Mouse (Mus musculus) forebrain, embryonic 13.5 days (tissue): ENCODE measurements at regions not wholly inside any gene's neighbourhood (a gene's known extent, or its start where the extent isn't known, plus 50 kb on each side); places are given as distances from the start of the nearest gene placed in this dataset.

Experiments used
- ATAC-seq: fragments of 200-750 bp; cut with Nextera tagmentation; 2 replicates; pipeline ENCODE4 v1.8.0; 2017
- H3K27ac ChIP-seq: fragments of 300-500 bp; sonication (generic); 2 replicates; pipeline ENCODE4 v1.5.1; 2015; ENCODE audit warnings: inconsistent platforms, mild to moderate bottlenecking, moderate library complexity
- H3K27me3 ChIP-seq: fragments of 300-500 bp; sonication (generic); 2 replicates; pipeline ENCODE4 v1.6.1; 2015; ENCODE audit warnings: mild to moderate bottlenecking, inconsistent platforms
- H3K36me3 ChIP-seq: fragments of 300-500 bp; sonication (generic); 2 replicates; pipeline ENCODE4 v1.6.1; 2015; ENCODE audit warnings: mild to moderate bottlenecking, inconsistent platforms; ENCODE audit not compliant: poor library complexity, severe bottlenecking
- H3K4me1 ChIP-seq: fragments of 300-500 bp; sonication (generic); 2 replicates; pipeline ENCODE4 v1.6.1; 2015; ENCODE audit warnings: inconsistent platforms
- H3K4me2 ChIP-seq: fragments of 300-500 bp; sonication (generic); 2 replicates; pipeline ENCODE4 v1.6.1; 2015; ENCODE audit warnings: inconsistent platforms, mild to moderate bottlenecking, moderate library complexity
- H3K4me3 ChIP-seq: fragments of 300-500 bp; sonication (generic); 2 replicates; pipeline ENCODE4 v1.5.1; 2015; ENCODE audit warnings: mild to moderate bottlenecking, inconsistent platforms
- H3K9ac ChIP-seq: fragments of 300-500 bp; sonication (generic); 2 replicates; pipeline ENCODE4 v1.6.1; 2015; ENCODE audit warnings: mild to moderate bottlenecking, inconsistent platforms
- H3K9me3 ChIP-seq: fragments of 300-500 bp; sonication (generic); replicated peaks from 2 replicates; pipeline ENCODE4 v1.6.1; 2016; ENCODE audit warnings: inconsistent platforms
- WGBS: fragments of 180-500 bp; shearing (Covaris S2); methylation state at CpG from one replicate; pipeline ENCODE4 v1.1.7; 2015; 5-methylcytosine and 5-hydroxymethylcytosine counted together

- peaks cover 5% of the 10 kb centered on the region; the same call in 1 of the 2 replicates for H3K4me1 ChIP-seq
- H3K36me3 ChIP-seq, result no peaks in the 10 kb centered on the region
- no peaks in the 10 kb centered on the region for H3K27me3 ChIP-seq
- no peak overlapping the region for H3K27ac ChIP-seq
- 40% methylated on average over 2 of the region's 2 CpGs for WGBS
- peak; percentile 38; the same call in 1 of the 2 replicates for ATAC-seq
- no peak overlapping the region for H3K4me2 ChIP-seq
- no peak overlapping the region for H3K9ac ChIP-seq
- H3K9me3 ChIP-seq, result no peaks in the 10 kb centered on the region
- H3K4me3 ChIP-seq, result no peak overlapping the region
These were observed 70.7 kb upstream of the Myo3a start for GRCm38 (mm10) chr2:22156576-22156975.

GRCm38 (mm10) chr2:22165443-22165842 is 61.9 kb upstream of the Myo3a start:
- H3K4me2 ChIP-seq, result no peak overlapping the region
- H3K36me3 ChIP-seq, result no peaks in the 10 kb centered on the region
- H3K27me3 ChIP-seq, result no peaks in the 10 kb centered on the region
- no peak overlapping the region for H3K4me3 ChIP-seq
- H3K9me3 ChIP-seq, result no peaks in the 10 kb centered on the region
- no peak for ATAC-seq
- H3K4me1 ChIP-seq, result no peaks in the 10 kb centered on the region
- no peak overlapping the region for H3K9ac ChIP-seq
- WGBS, result 92% methylated on average over 5 of the region's 5 CpGs
- no peak overlapping the region for H3K27ac ChIP-seq

- Histone ChIP-seq H3K4me2 (no peak overlapping the region), H3K4me3 (no peak overlapping the region), H3K9me3 (no peaks in the 10 kb centered on the region), H3K4me1 (no peaks in the 10 kb centered on the region), H3K36me3 (no peaks in the 10 kb centered on the region), H3K27me3 (no peaks in the 10 kb centered on the region), H3K27ac (no peak overlapping the region), H3K9ac (no peak overlapping the region)
- no peak; the same call in 1 of the 2 replicates for ATAC-seq
These were observed 61.4 kb upstream of the Myo3a start for GRCm38 (mm10) chr2:22165919-22166318.
